Mouse (Mus musculus): ENCODE data around the gene Plxnd1. TPM values are rescaled to one million over a fixed set of nuclear protein-coding genes. Genes with fewer than 3 reads are reported as not detected.
A peak's percentile ranks its signal among the peaks of the same experiment; 100 is the strongest.

Gene Plxnd1
- 13.2 and 17.5 TPM in 2 replicates for polyA plus RNA-seq (2014; fragmentation: Nextera tagmentation; extraction: Ambion mirVana)

GRCm38 (mm10) chr6:115994877-115995520, at the start of gene Plxnd1:
Gene Plxnd1, minus strand, starts transcription at chr6:115995005.
- Histone ChIP-seq H3K36me3 (ENCODE audit: control insufficient read depth, insufficient read depth, low read length) (no peaks in the 10 kb centered on the region), H3K4me3 (ENCODE audit: low read depth, low read length) (peak within 1 kb of the TSS; percentile 53), H3K9me3 (ENCODE audit: control insufficient read depth, low read length) (no peaks in the 10 kb centered on the region), H3K4me1 (ENCODE audit: control insufficient read depth, insufficient read depth, low read length) (peaks cover 16% of the 10 kb centered on the region), H3K9ac (ENCODE audit: low read length) (peak within 1 kb of the TSS; percentile 58), H3K27ac (ENCODE audit: low read depth, low read length) (no peak within 1 kb of the TSS), H3K27me3 (ENCODE audit: control insufficient read depth, insufficient read depth, low read length) (peaks cover 46% of the 10 kb centered on the region), H3K4me2 (peak within 1 kb of the TSS; percentile 68)
- ATAC-seq (ENCODE audit: low FRiP score) (peak; percentile 85), DNase-seq (ENCODE audit: low spot score, missing footprints) (peak; percentile 99)
- WGBS: under 1% methylated on average over 33 of the region's 51 CpGs

- peaks cover 4% of the 10 kb centered on the region; the same call in 1 of the 2 replicates for H3K9me3 ChIP-seq (ENCODE audit: control insufficient read depth, low read length)
- no peaks in the 10 kb centered on the region; the same call in 1 of the 2 replicates for H3K36me3 ChIP-seq (ENCODE audit: control insufficient read depth, insufficient read depth, low read length)
- ATAC-seq (ENCODE audit: low FRiP score) (no peak), DNase-seq (ENCODE audit: low spot score, missing footprints) (no peak)
- no peak overlapping the region for H3K9ac ChIP-seq (ENCODE audit: low read length)
- no peak overlapping the region for H3K4me3 ChIP-seq (ENCODE audit: low read depth, low read length)
- no peaks in the 10 kb centered on the region for H3K27me3 ChIP-seq (ENCODE audit: control insufficient read depth, insufficient read depth, low read length)
- H3K4me1 ChIP-seq (ENCODE audit: control insufficient read depth, insufficient read depth, low read length): peaks cover 10% of the 10 kb centered on the region; the same call in 1 of the 2 replicates
- H3K27ac ChIP-seq (ENCODE audit: low read depth, low read length): no peak overlapping the region
- no peak overlapping the region for H3K4me2 ChIP-seq
- 70% methylated on average over 2 of the region's 2 CpGs for WGBS
These were observed 49.2 kb upstream of the Plxnd1 start for GRCm38 (mm10) chr6:116044039-116044438.

GRCm38 (mm10) chr6:116038222-116038621, 43.4 kb upstream of the Plxnd1 start:
- H3K36me3 ChIP-seq (ENCODE audit: control insufficient read depth, insufficient read depth, low read length): no peaks in the 10 kb centered on the region; the same call in 1 of the 2 replicates
- H3K4me2 ChIP-seq: no peak overlapping the region
- no peak overlapping the region for H3K9ac ChIP-seq (ENCODE audit: low read length)
- DNase-seq (ENCODE audit: low spot score, missing footprints) (no peak), ATAC-seq (ENCODE audit: low FRiP score) (no peak)
- no peaks in the 10 kb centered on the region for H3K27me3 ChIP-seq (ENCODE audit: control insufficient read depth, insufficient read depth, low read length)
- H3K9me3 ChIP-seq (ENCODE audit: control insufficient read depth, low read length): peaks cover 4% of the 10 kb centered on the region; the same call in 1 of the 2 replicates
- H3K4me1 ChIP-seq (ENCODE audit: control insufficient read depth, insufficient read depth, low read length): peaks cover under 1% of the 10 kb centered on the region; the same call in 1 of the 2 replicates
- no peak overlapping the region for H3K4me3 ChIP-seq (ENCODE audit: low read depth, low read length)
- no peak overlapping the region for H3K27ac ChIP-seq (ENCODE audit: low read depth, low read length)
- WGBS: 93% methylated on average over 2 of the region's 2 CpGs

GRCm38 (mm10) chr6:116037281-116037831, 42.6 kb upstream of the Plxnd1 start:
- ATAC-seq (ENCODE audit: low FRiP score): no peak
- H3K4me3 ChIP-seq (ENCODE audit: low read depth, low read length): no peak overlapping the region
- no peak overlapping the region for H3K4me2 ChIP-seq
- no peak overlapping the region for H3K9ac ChIP-seq (ENCODE audit: low read length)
- 91% methylated on average over 5 of the region's 5 CpGs for WGBS
- H3K36me3 ChIP-seq (ENCODE audit: control insufficient read depth, insufficient read depth, low read length): no peaks in the 10 kb centered on the region
- H3K27me3 ChIP-seq (ENCODE audit: control insufficient read depth, insufficient read depth, low read length): no peaks in the 10 kb centered on the region
- no peak overlapping the region for H3K27ac ChIP-seq (ENCODE audit: low read depth, low read length)
- no peak for DNase-seq (ENCODE audit: low spot score, missing footprints)
- no peaks in the 10 kb centered on the region for H3K9me3 ChIP-seq (ENCODE audit: control insufficient read depth, low read length)
- H3K4me1 ChIP-seq (ENCODE audit: control insufficient read depth, insufficient read depth, low read length): no peaks in the 10 kb centered on the region

GRCm38 (mm10) chr6:116036555-116036954, 41.8 kb upstream of the Plxnd1 start:
- H3K4me1 ChIP-seq (ENCODE audit: control insufficient read depth, insufficient read depth, low read length): no peaks in the 10 kb centered on the region
- WGBS: 88% methylated on average over 2 of the region's 2 CpGs
- DNase-seq (ENCODE audit: low spot score, missing footprints) (no peak), ATAC-seq (ENCODE audit: low FRiP score) (no peak)
- no peaks in the 10 kb centered on the region for H3K27me3 ChIP-seq (ENCODE audit: control insufficient read depth, insufficient read depth, low read length)
- H3K4me3 ChIP-seq (ENCODE audit: low read depth, low read length): no peak overlapping the region
- H3K9me3 ChIP-seq (ENCODE audit: control insufficient read depth, low read length): no peaks in the 10 kb centered on the region
- no peak overlapping the region for H3K27ac ChIP-seq (ENCODE audit: low read depth, low read length)
- no peaks in the 10 kb centered on the region for H3K36me3 ChIP-seq (ENCODE audit: control insufficient read depth, insufficient read depth, low read length)
- H3K4me2 ChIP-seq: no peak overlapping the region
- no peak overlapping the region for H3K9ac ChIP-seq (ENCODE audit: low read length)

GRCm38 (mm10) chr6:116031052-116031451, 36.2 kb upstream of the Plxnd1 start:
- Histone ChIP-seq H3K4me3 (ENCODE audit: low read depth, low read length) (no peak overlapping the region), H3K36me3 (ENCODE audit: control insufficient read depth, insufficient read depth, low read length) (no peaks in the 10 kb centered on the region; the same call in 1 of the 2 replicates), H3K4me2 (no peak overlapping the region), H3K9ac (ENCODE audit: low read length) (no peak overlapping the region), H3K4me1 (ENCODE audit: control insufficient read depth, insufficient read depth, low read length) (no peaks in the 10 kb centered on the region), H3K27ac (ENCODE audit: low read depth, low read length) (no peak overlapping the region), H3K9me3 (ENCODE audit: control insufficient read depth, low read length) (no peaks in the 10 kb centered on the region), H3K27me3 (ENCODE audit: control insufficient read depth, insufficient read depth, low read length) (no peaks in the 10 kb centered on the region)
- no peak for ATAC-seq (ENCODE audit: low FRiP score)
- 88% methylated on average over 5 of the region's 5 CpGs for WGBS
- no peak for DNase-seq (ENCODE audit: low spot score, missing footprints)

- H3K36me3 ChIP-seq (ENCODE audit: control insufficient read depth, insufficient read depth, low read length): peaks cover 7% of the 10 kb centered on the region
- no peak for DNase-seq (ENCODE audit: low spot score, missing footprints)
- whole genome bisulfite sequencing: 92% methylated on average over 4 of the region's 4 CpGs
- H3K27me3 ChIP-seq (ENCODE audit: control insufficient read depth, insufficient read depth, low read length): no peaks in the 10 kb centered on the region
- H3K4me2 ChIP-seq: no peak overlapping the region
- H3K27ac ChIP-seq (ENCODE audit: low read depth, low read length): no peak overlapping the region
- H3K4me1 ChIP-seq (ENCODE audit: control insufficient read depth, insufficient read depth, low read length): no peaks in the 10 kb centered on the region
- H3K9ac ChIP-seq (ENCODE audit: low read length): no peak overlapping the region
- no peak for ATAC-seq (ENCODE audit: low FRiP score)
- H3K9me3 ChIP-seq (ENCODE audit: control insufficient read depth, low read length): peaks cover 9% of the 10 kb centered on the region
- H3K4me3 ChIP-seq (ENCODE audit: low read depth, low read length): no peak overlapping the region
These were observed 29.9 kb upstream of the Plxnd1 start for GRCm38 (mm10) chr6:116024666-116025065.

- Histone ChIP-seq H3K9ac (ENCODE audit: low read length) (no peak overlapping the region), H3K27ac (ENCODE audit: low read depth, low read length) (no peak overlapping the region), H3K4me1 (ENCODE audit: control insufficient read depth, insufficient read depth, low read length) (no peaks in the 10 kb centered on the region), H3K4me3 (ENCODE audit: low read depth, low read length) (no peak overlapping the region), H3K9me3 (ENCODE audit: control insufficient read depth, low read length) (peaks cover 9% of the 10 kb centered on the region), H3K36me3 (ENCODE audit: control insufficient read depth, insufficient read depth, low read length) (peaks cover 7% of the 10 kb centered on the region; the same call in 1 of the 2 replicates), H3K27me3 (ENCODE audit: control insufficient read depth, insufficient read depth, low read length) (no peaks in the 10 kb centered on the region), H3K4me2 (no peak overlapping the region)
- WGBS: 90% methylated on average over 9 of the region's 9 CpGs
- DNase-seq (ENCODE audit: low spot score, missing footprints) (peak; percentile 86), ATAC-seq (ENCODE audit: low FRiP score) (no peak; the same call in 1 of the 2 replicates)
These were observed 27.2 kb upstream of the Plxnd1 start for GRCm38 (mm10) chr6:116021961-116022485.

- no peak overlapping the region for H3K27ac ChIP-seq (ENCODE audit: low read depth, low read length)
- H3K9me3 ChIP-seq (ENCODE audit: control insufficient read depth, low read length): no peaks in the 10 kb centered on the region
- no peak for ATAC-seq (ENCODE audit: low FRiP score)
- WGBS: 91% methylated on average over 3 of the region's 3 CpGs
- no peak overlapping the region for H3K4me2 ChIP-seq
- H3K4me3 ChIP-seq (ENCODE audit: low read depth, low read length): no peak overlapping the region
- no peak overlapping the region for H3K9ac ChIP-seq (ENCODE audit: low read length)
- no peak for DNase-seq (ENCODE audit: low spot score, missing footprints)
- no peaks in the 10 kb centered on the region for H3K27me3 ChIP-seq (ENCODE audit: control insufficient read depth, insufficient read depth, low read length)
- H3K4me1 ChIP-seq (ENCODE audit: control insufficient read depth, insufficient read depth, low read length): no peaks in the 10 kb centered on the region
- H3K36me3 ChIP-seq (ENCODE audit: control insufficient read depth, insufficient read depth, low read length): no peaks in the 10 kb centered on the region
These were observed 21.1 kb upstream of the Plxnd1 start for GRCm38 (mm10) chr6:116015902-116016301.
